In the genomic region with DNA sequence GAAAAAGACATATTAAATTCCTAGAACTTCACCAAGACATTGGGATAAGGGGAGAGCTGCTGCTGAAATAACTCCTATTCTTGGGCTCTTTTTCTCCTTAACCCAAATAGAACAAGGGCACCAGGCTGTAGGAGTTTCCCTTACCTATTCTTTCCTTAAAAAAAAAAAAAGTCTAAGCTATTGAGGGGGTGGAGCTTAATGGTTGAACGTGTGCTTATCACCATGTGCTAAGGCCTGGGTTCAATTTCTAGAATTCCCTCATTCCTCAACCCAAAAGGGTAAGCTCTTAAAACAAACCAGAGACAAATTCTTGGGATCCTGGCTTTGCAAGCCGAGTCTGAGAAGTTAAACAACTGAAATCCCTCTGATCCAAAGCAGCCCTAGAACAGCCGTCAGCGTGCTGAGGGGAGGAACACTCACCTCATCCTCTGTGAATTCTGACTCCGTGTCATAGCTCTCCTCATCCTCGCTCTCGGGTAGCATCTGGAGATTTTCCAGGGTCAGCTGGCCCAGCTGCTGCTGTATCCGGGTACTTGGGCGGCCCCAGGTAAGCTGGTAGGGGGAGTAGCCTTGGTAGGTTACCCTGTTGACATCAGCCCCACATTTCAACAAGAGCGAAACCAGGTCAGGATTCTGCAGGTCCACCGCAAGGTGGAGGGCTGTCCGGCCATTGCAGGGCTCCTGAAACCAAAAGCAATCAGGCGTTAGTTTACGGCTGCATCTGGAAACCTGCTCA, we compare ENCODE assay signal across 8 mouse cellular contexts. TPM values are rescaled to one million over a fixed set of nuclear protein-coding genes. Genes with fewer than 3 reads are reported as not detected.
DNase-seq lines count a peak whose midpoint lies in the region; ATAC-seq and TF ChIP-seq lines count a peak whose summit lies in the region.

No protein-coding gene starts in this region.

- H3K27me3 ChIP-seq in heart, embryonic 13.5 days (replicated peaks) = no peaks in the 10 kb centered on the region
- H3K27me3 ChIP-seq in megakaryocyte, embryonic 14.5 days (replicated peaks) = peaks cover 19% of the 10 kb centered on the region
- no peaks in the 10 kb centered on the region for H3K27me3 ChIP-seq in intestine, postnatal 0 days (replicated peaks; ENCODE audit: control insufficient read depth, insufficient read depth, low read length)
- H3K27me3 ChIP-seq in small intestine, adult 2 months (ENCODE audit: control insufficient read depth, insufficient read depth, low read length) = no peaks in the 10 kb centered on the region
- no peaks in the 10 kb centered on the region for H3K27me3 ChIP-seq in forebrain, embryonic 15.5 days

- H3K36me3 ChIP-seq in heart, embryonic 13.5 days = peaks cover 60% of the 10 kb centered on the region
- H3K36me3 ChIP-seq in megakaryocyte, embryonic 14.5 days (replicated peaks; ENCODE audit: low read length) = peaks cover 61% of the 10 kb centered on the region
- peaks cover 34% of the 10 kb centered on the region for H3K36me3 ChIP-seq in intestine, postnatal 0 days (ENCODE audit: control insufficient read depth, insufficient read depth)
- peaks cover 41% of the 10 kb centered on the region for H3K36me3 ChIP-seq in small intestine, adult 2 months (ENCODE audit: control insufficient read depth, insufficient read depth, low read length)
- peaks cover 19% of the 10 kb centered on the region for H3K36me3 ChIP-seq in forebrain, embryonic 15.5 days

- TF ChIP-seq CTCF in intestine, postnatal 0 days (IDR thresholded peaks at IDR 0.05; ENCODE audit: low read depth) = no peak
- TF ChIP-seq CTCF in small intestine, adult 2 months (IDR thresholded peaks at IDR 0.05; ENCODE audit: extremely low read depth, insufficient read length, insufficient replicate concordance, low read depth, low read length) = no peak; the same call in 1 of the 2 replicates

- no peaks in the 10 kb centered on the region for H3K9me3 ChIP-seq in heart, embryonic 13.5 days
- peaks cover 8% of the 10 kb centered on the region for H3K9me3 ChIP-seq in megakaryocyte, embryonic 14.5 days
- H3K9me3 ChIP-seq in intestine, postnatal 0 days (ENCODE audit: control insufficient read depth) = no peaks in the 10 kb centered on the region
- no peaks in the 10 kb centered on the region for H3K9me3 ChIP-seq in forebrain, embryonic 15.5 days

- 83% methylated on average over 14 of the region's 14 CpGs for WGBS in heart, embryonic 13.5 days
- WGBS in intestine, postnatal 0 days = 70% methylated on average over 14 of the region's 14 CpGs
- 52% methylated on average over 14 of the region's 14 CpGs for WGBS in small intestine, adult 2 months
- 88% methylated on average over 14 of the region's 14 CpGs for WGBS in forebrain, embryonic 15.5 days

- no peak for TF ChIP-seq POLR2A in small intestine, adult 2 months (IDR thresholded peaks at IDR 0.05; ENCODE audit: low read depth, low read length)

- no peak for ATAC-seq in heart, embryonic 13.5 days (ENCODE audit: extremely low read depth, insufficient number of reproducible peaks, low FRiP score, low TSS enrichment)
- ATAC-seq in megakaryocyte, adult 5-6 weeks (ENCODE audit: poor library complexity, severe bottlenecking) = no peak
- no peak for ATAC-seq in intestine, postnatal 0 days
- no peak for ATAC-seq in forebrain, embryonic 15.5 days (replicated peaks)

- peak overlapping the region; percentile 92 for H3K4me2 ChIP-seq in heart, embryonic 13.5 days
- H3K4me2 ChIP-seq in intestine, postnatal 0 days (replicated peaks; ENCODE audit: low read depth) = peak overlapping the region; percentile 70
- no peak overlapping the region for H3K4me2 ChIP-seq in forebrain, embryonic 15.5 days (replicated peaks)

- H3K4me3 ChIP-seq in heart, embryonic 13.5 days = peak overlapping the region; percentile 95
- peak overlapping the region; percentile 97 for H3K4me3 ChIP-seq in megakaryocyte, embryonic 14.5 days (replicated peaks)
- H3K4me3 ChIP-seq in intestine, postnatal 0 days (ENCODE audit: low read depth, low read length) = peak overlapping the region; percentile 70
- H3K4me3 ChIP-seq in small intestine, adult 2 months (ENCODE audit: low read depth, low read length) = peak overlapping the region; percentile 92
- no peak overlapping the region for H3K4me3 ChIP-seq in forebrain, embryonic 15.5 days

- H3K27ac ChIP-seq in heart, embryonic 13.5 days (replicated peaks) = no peak overlapping the region
- no peak overlapping the region for H3K27ac ChIP-seq in intestine, postnatal 0 days (ENCODE audit: low read depth, low read length)
- H3K27ac ChIP-seq in small intestine, adult 2 months (ENCODE audit: insufficient read depth, low read depth, low read length) = peak overlapping the region; percentile 99
- H3K27ac ChIP-seq in forebrain, embryonic 15.5 days (replicated peaks) = no peak overlapping the region

- no peak for DNase-seq in heart, postnatal 4 days
- DNase-seq in left cerebral cortex, postnatal 10 days (ENCODE audit: extremely low spot score in 1 of 2, low spot score in 2 of 2) = no peak

- H3K4me1 ChIP-seq in heart, embryonic 13.5 days = peaks cover 42% of the 10 kb centered on the region
- peaks cover 67% of the 10 kb centered on the region for H3K4me1 ChIP-seq in megakaryocyte, embryonic 14.5 days
- no peaks in the 10 kb centered on the region for H3K4me1 ChIP-seq in intestine, postnatal 0 days (replicated peaks; ENCODE audit: control insufficient read depth, insufficient read depth, low read length)
- peaks cover 24% of the 10 kb centered on the region; the same call in 1 of the 2 replicates for H3K4me1 ChIP-seq in small intestine, adult 2 months (ENCODE audit: control insufficient read depth, insufficient read depth, insufficient read length, low read length)
- H3K4me1 ChIP-seq in forebrain, embryonic 15.5 days = peaks cover 28% of the 10 kb centered on the region

- intact Hi-C loops in left cerebral cortex, postnatal 10 days (cut with DNase I) = loop anchor here (5.0 kb wide), 2 partner anchors 33 to 93 kb away; no protein-coding TSS in a partner anchor

- peak overlapping the region; percentile 63 for H3K9ac ChIP-seq in heart, embryonic 13.5 days
- no peak overlapping the region for H3K9ac ChIP-seq in intestine, postnatal 0 days (ENCODE audit: low read depth, low read length)
- H3K9ac ChIP-seq in forebrain, embryonic 15.5 days (replicated peaks) = no peak overlapping the region

RNA-seq across cellular contexts. Expression of gene Nfkbia, which starts 2.3 kb away (rescaled TPM):
- 47.0 and 56.0 TPM in 2 replicates for polyA plus RNA-seq in heart, embryonic 13.5 days (2015; fragmentation: Nextera tagmentation; extraction: Ambion mirVana)
- total RNA-seq in heart, postnatal 4 days (2021) = 10 to 100 TPM; 31.4 to 34.2 TPM
- 59.9 and 92.2 TPM in 2 replicates for polyA plus RNA-seq in megakaryocyte, embryonic 14.5 days (2012; ENCODE audit: insufficient read depth, low replicate concordance)
- 55.5 and 84.6 TPM in 2 replicates for total RNA-seq in megakaryocyte, adult 5-6 weeks (2015)
- total RNA-seq in megakaryocyte, adult 5-6 weeks (2017) = 52.5 and 65.3 TPM in 2 replicates
- polyA plus RNA-seq in intestine, postnatal 0 days (2015; fragmentation: Nextera tagmentation; extraction: Ambion mirVana) = 47.1 and 49.7 TPM in 2 replicates
- 171 and 272 TPM in 2 replicates for polyA plus RNA-seq in small intestine, adult 2 months (2012; rRNA removed)
- total RNA-seq in left cerebral cortex, postnatal 10 days (2021) = 10 to 100 TPM; 27.8 to 37.5 TPM
- 56.2 and 59.4 TPM in 2 replicates for polyA plus RNA-seq in forebrain, embryonic 15.5 days (2015; fragmentation: Nextera tagmentation; extraction: Ambion mirVana)
